Mouse (Mus musculus): ENCODE measurements around the gene Ppp1r15a. TPM values are rescaled to one million over a fixed set of nuclear protein-coding genes. Genes with fewer than 3 reads are reported as not detected.
"Not testable (repeated sequence)": the region's sequence is repeated elsewhere in the genome, so short reads cannot be mapped to it uniquely, and the experiment has no call there.

Ppp1r15a gene
- total and polyA plus RNA-seq, 3 experiments: 27.3 to 36.0 (median 29.6) TPM

GRCm38 (mm10) chr7:45520605-45521004 lies 5.5 kb downstream of the Ppp1r15a start:
- TF ChIP-seq EP300 (IDR thresholded peaks at IDR 0.05; ENCODE audit: insufficient read depth, low read depth, low read length) (no peak), CTCF (IDR thresholded peaks at IDR 0.05) (0 out of 2 replicates have a peak, but pooled peaks have one; percentile 3)
- H3K4me3 ChIP-seq: no peak overlapping the region
- WGBS: 94% methylated on average over 7 of the region's 7 CpGs

GRCm38 (mm10) chr7:45519345-45520120 lies 6.5 kb downstream of the Ppp1r15a start:
- intact Hi-C loops (cut with DNase I): no loop called here
- Histone ChIP-seq H3K9ac (ENCODE audit: low read depth, low read length) (no peak overlapping the region), H3K4me1 (ENCODE audit: control insufficient read depth, insufficient read depth, low read length) (peaks cover 13% of the 10 kb centered on the region), H3K4me3 (no peak overlapping the region), H3K27ac (no peak overlapping the region), H3K27me3 (ENCODE audit: control insufficient read depth, insufficient read depth, low read length) (no peaks in the 10 kb centered on the region), H3K79me2 (replicated peaks; ENCODE audit: control insufficient read depth, insufficient read depth, low read length) (no peaks in the 10 kb centered on the region), H3K36me3 (ENCODE audit: control insufficient read depth, insufficient read depth, low read length) (peaks cover 9% of the 10 kb centered on the region)
- 71% methylated on average over 8 of the region's 8 CpGs for WGBS
- no peak for DNase-seq
- no peak for TF ChIP-seq EP300 (IDR thresholded peaks at IDR 0.05; ENCODE audit: insufficient read depth, low read depth, low read length)
- no peak for TF ChIP-seq CTCF (IDR thresholded peaks at IDR 0.05)
- no peak for TF ChIP-seq POLR2A (IDR thresholded peaks at IDR 0.05; ENCODE audit: insufficient read depth, low read depth, low read length)

More at GRCm38 (mm10) chr7:45520605-45521004, 5.5 kb downstream of the Ppp1r15a start:
- DNase-seq: no peak
- H3K27me3 ChIP-seq (ENCODE audit: control insufficient read depth, insufficient read depth, low read length): no peaks in the 10 kb centered on the region
- peaks cover 13% of the 10 kb centered on the region for H3K4me1 ChIP-seq (ENCODE audit: control insufficient read depth, insufficient read depth, low read length)
- intact Hi-C loops (cut with DNase I): no loop called here
- H3K36me3 ChIP-seq (ENCODE audit: control insufficient read depth, insufficient read depth, low read length): peaks cover 9% of the 10 kb centered on the region
- no peak overlapping the region for H3K9ac ChIP-seq (ENCODE audit: low read depth, low read length)
- H3K79me2 ChIP-seq (replicated peaks; ENCODE audit: control insufficient read depth, insufficient read depth, low read length): no peaks in the 10 kb centered on the region
- H3K27ac ChIP-seq: no peak overlapping the region

DNA sequence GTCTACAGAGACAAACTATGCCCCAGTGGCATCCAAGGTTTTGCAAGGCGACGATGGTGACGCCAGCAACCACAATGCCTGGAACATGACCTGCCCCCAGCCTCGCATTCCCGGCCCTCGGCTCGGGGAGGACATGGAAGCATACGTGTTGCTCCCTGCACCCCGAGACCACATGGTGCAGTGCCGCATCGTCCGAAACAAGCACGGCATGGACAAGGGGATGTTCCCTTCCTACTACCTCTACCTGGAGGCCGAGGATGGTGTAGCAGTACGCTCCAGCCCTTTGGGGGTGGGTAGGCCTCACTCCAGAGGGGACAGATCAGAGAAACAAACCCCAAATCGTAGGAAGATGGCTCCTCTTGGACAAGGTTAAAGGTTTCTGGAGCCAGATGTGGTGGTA lies 7.5 kb downstream of the Ppp1r15a start:
- Histone ChIP-seq H3K36me3 (ENCODE audit: control insufficient read depth, insufficient read depth, low read length) (peaks cover 9% of the 10 kb centered on the region), H3K27me3 (ENCODE audit: control insufficient read depth, insufficient read depth, low read length) (no peaks in the 10 kb centered on the region), H3K79me2 (replicated peaks; ENCODE audit: control insufficient read depth, insufficient read depth, low read length) (no peaks in the 10 kb centered on the region), H3K27ac (no peak overlapping the region), H3K4me3 (no peak overlapping the region), H3K4me1 (ENCODE audit: control insufficient read depth, insufficient read depth, low read length) (peaks cover 9% of the 10 kb centered on the region), H3K9ac (ENCODE audit: low read depth, low read length) (no peak overlapping the region)
- TF ChIP-seq CTCF (IDR thresholded peaks at IDR 0.05): no peak
- TF ChIP-seq EP300 (IDR thresholded peaks at IDR 0.05; ENCODE audit: insufficient read depth, low read depth, low read length): no peak
- no peak for TF ChIP-seq POLR2A (IDR thresholded peaks at IDR 0.05; ENCODE audit: insufficient read depth, low read depth, low read length)
- no peak for DNase-seq
- WGBS: 93% methylated on average over 16 of the region's 16 CpGs
- intact Hi-C loops (cut with DNase I): no loop called here

DNA sequence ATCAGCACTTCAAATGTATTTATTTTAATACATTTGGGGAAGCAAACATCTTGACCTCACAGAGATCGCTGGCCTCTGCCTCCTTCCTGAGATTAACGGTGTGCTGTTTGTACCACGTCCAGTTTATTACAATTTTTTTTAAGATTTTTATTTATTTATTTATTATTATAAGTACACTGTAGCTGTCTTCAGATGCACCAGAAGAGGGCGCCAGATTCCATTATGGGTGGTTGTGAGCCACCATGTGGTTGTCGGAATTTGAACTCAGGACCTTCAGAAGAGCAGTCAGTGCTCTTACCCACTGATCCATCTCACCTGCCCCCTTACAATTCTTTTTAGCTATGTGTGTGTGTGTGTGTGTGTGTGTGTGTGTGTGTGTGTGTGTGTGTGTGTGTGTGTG lies 9.2 kb downstream of the Ppp1r15a start:
- 54% methylated on average over 5 of the region's 5 CpGs for WGBS
- H3K79me2 ChIP-seq (replicated peaks; ENCODE audit: control insufficient read depth, insufficient read depth, low read length); H3K27me3 ChIP-seq (ENCODE audit: control insufficient read depth, insufficient read depth, low read length); H3K27ac ChIP-seq; DNase-seq; H3K4me1 ChIP-seq (ENCODE audit: control insufficient read depth, insufficient read depth, low read length); H3K36me3 ChIP-seq (ENCODE audit: control insufficient read depth, insufficient read depth, low read length); intact Hi-C loops (cut with DNase I); H3K4me3 ChIP-seq; H3K9ac ChIP-seq (ENCODE audit: low read depth, low read length): not testable (repeated sequence)
- peak; percentile 66 for TF ChIP-seq CTCF (IDR thresholded peaks at IDR 0.05)

DNA sequence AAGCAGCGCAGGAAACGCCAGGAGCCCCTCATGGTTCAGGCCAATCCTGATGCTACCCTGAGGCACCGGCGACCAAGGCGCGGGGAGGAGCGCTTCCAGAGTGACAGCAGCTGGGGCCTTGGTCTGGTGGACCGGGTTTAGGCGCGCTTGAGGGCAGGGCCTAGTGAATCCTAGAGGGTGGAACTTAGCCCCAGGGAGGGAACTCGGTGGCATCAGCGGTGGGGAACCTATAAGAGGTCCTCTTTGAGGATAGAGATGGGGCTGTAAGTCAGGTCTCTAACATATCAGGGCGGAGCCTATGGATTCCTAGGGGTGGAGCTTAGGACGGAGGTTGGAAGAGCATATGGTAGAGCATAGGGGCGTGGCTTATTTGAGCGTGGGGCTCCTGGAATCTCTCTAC lies 10.6 kb downstream of the Ppp1r15a start:
- Histone ChIP-seq H3K36me3 (ENCODE audit: control insufficient read depth, insufficient read depth, low read length) (no peaks in the 10 kb centered on the region), H3K9ac (ENCODE audit: low read depth, low read length) (no peak overlapping the region), H3K79me2 (replicated peaks; ENCODE audit: control insufficient read depth, insufficient read depth, low read length) (no peaks in the 10 kb centered on the region), H3K4me3 (no peak overlapping the region), H3K27me3 (ENCODE audit: control insufficient read depth, insufficient read depth, low read length) (no peaks in the 10 kb centered on the region), H3K27ac (no peak overlapping the region), H3K4me1 (ENCODE audit: control insufficient read depth, insufficient read depth, low read length) (no peaks in the 10 kb centered on the region)
- intact Hi-C loops (cut with DNase I): no loop called here
- TF ChIP-seq CTCF (IDR thresholded peaks at IDR 0.05) (no peak), POLR2A (IDR thresholded peaks at IDR 0.05; ENCODE audit: insufficient read depth, low read depth, low read length) (no peak), EP300 (IDR thresholded peaks at IDR 0.05; ENCODE audit: insufficient read depth, low read depth, low read length) (no peak)
- 29% methylated on average over 16 of the region's 16 CpGs for WGBS
- DNase-seq: no peak

- TF ChIP-seq EP300 (IDR thresholded peaks at IDR 0.05; ENCODE audit: insufficient read depth, low read depth, low read length) (no peak), POLR2A (IDR thresholded peaks at IDR 0.05; ENCODE audit: insufficient read depth, low read depth, low read length) (no peak), CTCF (IDR thresholded peaks at IDR 0.05) (no peak)
- Histone ChIP-seq H3K27me3 (ENCODE audit: control insufficient read depth, insufficient read depth, low read length) (no peaks in the 10 kb centered on the region), H3K36me3 (ENCODE audit: control insufficient read depth, insufficient read depth, low read length) (no peaks in the 10 kb centered on the region), H3K4me1 (ENCODE audit: control insufficient read depth, insufficient read depth, low read length) (peaks cover under 1% of the 10 kb centered on the region; the same call in 1 of the 2 replicates), H3K9ac (ENCODE audit: low read depth, low read length) (no peak overlapping the region), H3K79me2 (replicated peaks; ENCODE audit: control insufficient read depth, insufficient read depth, low read length) (no peaks in the 10 kb centered on the region), H3K4me3 (no peak overlapping the region), H3K27ac (no peak overlapping the region)
- intact Hi-C loops (cut with DNase I): no loop called here
- no peak for DNase-seq
- 89% methylated on average over 7 of the region's 7 CpGs for WGBS
Measured at GRCm38 (mm10) chr7:45514411-45514810, 11.7 kb downstream of the Ppp1r15a start.
